In the genomic region with DNA sequence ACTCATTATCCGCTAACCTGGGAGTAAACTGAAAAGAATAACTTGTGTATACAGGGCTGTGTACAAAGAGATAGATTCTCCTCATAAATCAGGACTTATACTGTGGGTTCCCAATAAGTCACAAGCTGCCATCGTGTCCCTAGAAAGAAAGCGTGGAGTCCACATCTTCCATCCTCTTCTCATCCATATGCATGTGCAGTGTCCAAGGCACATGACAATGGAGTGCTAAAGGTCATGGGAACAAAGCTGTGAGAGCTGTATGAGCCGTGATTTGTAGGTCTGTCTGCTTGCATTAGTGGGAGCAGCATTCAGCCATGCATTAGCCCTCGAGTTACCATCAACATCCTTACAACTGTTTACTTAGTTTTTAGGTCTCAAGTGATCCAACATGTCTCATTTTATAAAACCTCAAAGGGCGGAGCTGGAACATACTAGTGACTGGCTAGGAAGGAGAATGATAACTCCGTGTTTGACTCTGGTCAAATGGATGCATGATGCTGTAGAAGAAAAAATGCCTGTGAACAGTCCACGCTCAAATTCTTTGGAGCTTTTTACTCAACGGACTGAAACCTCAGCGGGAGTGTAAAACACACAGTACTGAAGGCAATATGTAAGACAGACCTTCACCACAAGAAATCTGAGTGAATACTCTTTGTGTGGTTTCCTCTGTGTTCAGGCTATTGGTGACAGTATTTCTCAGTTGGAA, we compare ENCODE assay signal across 33 mouse cellular contexts.
DNase-seq lines count a peak whose midpoint lies in the region; ATAC-seq lines count a peak whose summit lies in the region.
"Had no signal": no experiment of that assay in that cellular context is flagged by ENCODE, and none has a peak within 500 bp of the region (broad histone marks: within the 10 kb centered on the region; RNA-seq: fewer than 3 reads in every experiment).

No protein-coding gene starts in this region.

- H3K9me3 ChIP-seq in megakaryocyte, embryonic 14.5 days: 0 out of 2 replicates have a peak, but pooled peaks cover 5% of the 10 kb centered on the region
- H3K9me3 ChIP-seq in neural tube, embryonic 13.5 days: no peaks in the 10 kb centered on the region
- H3K9me3 ChIP-seq in intestine, embryonic 15.5 days: no peaks in the 10 kb centered on the region
- H3K9me3 ChIP-seq: embryonic facial prominence, embryonic 10.5 days; embryonic facial prominence, embryonic 15.5 days; forebrain, embryonic 12.5 days had no signal

- no peaks in the 10 kb centered on the region for H3K4me1 ChIP-seq in megakaryocyte, embryonic 14.5 days
- H3K4me1 ChIP-seq in neural tube, embryonic 13.5 days (replicated peaks): peaks cover 3% of the 10 kb centered on the region; the same call in 1 of the 2 replicates
- H3K4me1 ChIP-seq in intestine, embryonic 15.5 days (replicated peaks): no peaks in the 10 kb centered on the region
- H3K4me1 ChIP-seq: embryonic facial prominence, embryonic 10.5 days; embryonic facial prominence, embryonic 15.5 days had no signal

- intact Hi-C loops in gastrocnemius, postnatal 36 days (cut with DNase I): no loop called here

- ATAC-seq in megakaryocyte, adult 5-6 weeks (ENCODE audit: poor library complexity, severe bottlenecking): no peak
- ATAC-seq in neural tube, embryonic 13.5 days (ENCODE audit: low read depth): peak; percentile 63
- no peak for ATAC-seq in intestine, embryonic 15.5 days
- ATAC-seq: forebrain, postnatal 0 days; hindbrain, postnatal 0 days; intestine, embryonic 16.5 days; Patski had no signal

- H3K9ac ChIP-seq in neural tube, embryonic 13.5 days: no peak overlapping the region
- no peak overlapping the region for H3K9ac ChIP-seq in intestine, embryonic 15.5 days
- H3K9ac ChIP-seq: embryonic facial prominence, embryonic 15.5 days; forebrain, embryonic 12.5 days; forebrain, postnatal 0 days; liver, embryonic 14.5 days; lung, embryonic 14.5 days had no signal

- H3K4me2 ChIP-seq in neural tube, embryonic 13.5 days: no peak overlapping the region
- H3K4me2 ChIP-seq in intestine, embryonic 15.5 days (replicated peaks): no peak overlapping the region
- H3K4me2 ChIP-seq: embryonic facial prominence, embryonic 15.5 days; forebrain, embryonic 12.5 days; heart, embryonic 11.5 days; lung, embryonic 14.5 days had no signal

- H3K27ac ChIP-seq in neural tube, embryonic 13.5 days (replicated peaks): no peak overlapping the region
- no peak overlapping the region for H3K27ac ChIP-seq in intestine, embryonic 15.5 days
- H3K27ac ChIP-seq: embryonic facial prominence, embryonic 10.5 days; embryonic facial prominence, embryonic 15.5 days; forebrain, embryonic 12.5 days; hindbrain, postnatal 0 days; liver, embryonic 14.5 days; stomach, postnatal 0 days had no signal

- H3K36me3 ChIP-seq in megakaryocyte, embryonic 14.5 days (replicated peaks; ENCODE audit: low read length): no peaks in the 10 kb centered on the region
- H3K36me3 ChIP-seq in neural tube, embryonic 13.5 days: peaks cover 7% of the 10 kb centered on the region; the same call in 1 of the 2 replicates
- no peaks in the 10 kb centered on the region for H3K36me3 ChIP-seq in intestine, embryonic 15.5 days
- H3K36me3 ChIP-seq: embryonic facial prominence, embryonic 15.5 days had no signal

- WGBS in neural tube, embryonic 13.5 days: 29% methylated on average over 10 of the region's 10 CpGs
- WGBS in intestine, embryonic 15.5 days: 73% methylated on average over 10 of the region's 10 CpGs

- H3K4me3 ChIP-seq in megakaryocyte, embryonic 14.5 days (replicated peaks): peak overlapping the region; percentile 16
- H3K4me3 ChIP-seq in neural tube, embryonic 13.5 days: no peak overlapping the region
- H3K4me3 ChIP-seq in intestine, embryonic 15.5 days (replicated peaks): no peak overlapping the region
- H3K4me3 ChIP-seq: embryonic facial prominence, embryonic 10.5 days; embryonic facial prominence, embryonic 15.5 days; forebrain, embryonic 12.5 days had no signal

- DNase-seq in embryo, embryonic 10 days (ENCODE audit: low spot score): peak; percentile 74
- DNase-seq in embryo, embryonic 11.5 days (ENCODE audit: low read depth, low spot score): peak; percentile 20
- no peak for DNase-seq in gastrocnemius, postnatal 36 days
- DNase-seq in frontal cortex, postnatal 25 days (ENCODE audit: low spot score in 2 of 2): no peak
- DNase-seq: adrenal gland, postnatal 10 days; cerebellum, adult 8-10 months; cerebellum, postnatal 25 days; forebrain, postnatal 0 days; gastrocnemius, postnatal 14 days; heart, adult 11 months; heart, postnatal 4 days; kidney, adult 8-10 months; kidney, postnatal 10 days; layer of hippocampus, adult 9-11 months; liver; lung, embryonic 14.5 days; lung, postnatal 14 days; right cerebral cortex, postnatal 4 days; thymus, adult 18-20 months; thymus, postnatal 25 days had no signal

- no peaks in the 10 kb centered on the region for H3K27me3 ChIP-seq in megakaryocyte, embryonic 14.5 days (replicated peaks)
- H3K27me3 ChIP-seq in neural tube, embryonic 13.5 days: no peaks in the 10 kb centered on the region
- no peaks in the 10 kb centered on the region for H3K27me3 ChIP-seq in intestine, embryonic 15.5 days (replicated peaks)
- H3K27me3 ChIP-seq: embryonic facial prominence, embryonic 15.5 days; forebrain, embryonic 12.5 days had no signal

Comparison
In these comparisons a context has a peak if more than half of its experiments do, and no peak if none do; other contexts are left out.
1. DNase-seq: peak in embryo, embryonic 10 days (single experiment) and embryo, embryonic 11.5 days (single experiment); none in gastrocnemius, postnatal 36 days (0 of 2) and frontal cortex, postnatal 25 days (0 of 2).